Mouse (Mus musculus) gastrocnemius, postnatal 14 days (tissue): ENCODE data around the gene Lipt2. TPM values are rescaled to one million over a fixed set of nuclear protein-coding genes. Genes with fewer than 3 reads are reported as not detected.
A peak's percentile ranks its signal among the peaks of the same experiment; 100 is the strongest.

ENCODE experiments used
- DNase-seq: peaks from one replicate; pipeline ENCODE4 v3.0.0; 2021; ENCODE audit warnings: mixed read lengths
- intact Hi-C: fragments of 180-260 bp; cut with DNase I; formaldehyde crosslinking; loops from one replicate; pipeline ENCODE4 v1.15.1; 2025; ENCODE audit warnings: low total_unique reads
- total RNA-seq, 2 experiments: library from RNA; stranded (reverse); gene quantifications; 2 replicates each; pipeline ENCODE4 v1.2.3; 2021

The Lipt2 gene
- total RNA-seq, 2 experiments from 2014 or later = 4.7 to 5.9 TPM

DNA sequence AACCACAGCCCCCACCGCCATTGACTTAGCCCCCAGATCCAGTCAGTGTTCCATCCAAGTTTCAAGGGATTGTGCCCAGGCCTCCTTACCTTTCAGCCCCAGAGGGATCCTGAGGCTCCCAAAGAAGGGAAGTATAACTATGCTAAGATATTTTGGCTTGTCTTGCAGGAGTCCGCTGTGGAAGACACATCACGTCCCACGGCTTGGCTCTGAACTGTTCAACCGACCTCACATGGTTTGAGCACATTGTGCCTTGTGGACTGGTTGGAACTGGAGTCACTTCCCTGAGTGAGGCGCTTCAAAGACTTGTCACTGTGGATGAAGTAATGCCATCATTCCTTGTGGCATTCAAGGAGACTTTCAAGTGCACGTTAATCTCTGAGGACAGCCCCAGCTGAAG, 929 bp downstream of the Lipt2 start:
- DNase-seq = peak; percentile 17
- intact Hi-C loops = no loop called here

DNA sequence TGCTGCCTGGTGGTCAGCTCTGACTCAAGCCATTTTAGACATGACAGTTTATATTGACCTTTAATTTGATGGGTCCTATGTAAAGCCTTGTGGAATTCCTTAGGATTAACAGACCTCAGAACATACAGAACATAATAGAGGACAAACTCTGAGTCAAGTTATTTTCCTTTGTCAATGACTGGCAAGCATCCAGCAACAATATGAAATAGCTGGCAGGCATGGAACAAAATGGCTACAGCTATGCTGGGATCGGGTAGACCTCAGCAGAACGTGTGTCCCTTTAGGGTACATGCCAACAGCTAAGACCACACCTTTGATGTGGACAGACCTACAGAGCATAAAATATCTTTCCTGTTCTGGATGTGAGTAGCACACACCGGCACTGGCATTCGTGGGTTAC, 4.4 kb downstream of the Lipt2 start:
- intact Hi-C loops = no loop called here
- DNase-seq = no peak

DNA sequence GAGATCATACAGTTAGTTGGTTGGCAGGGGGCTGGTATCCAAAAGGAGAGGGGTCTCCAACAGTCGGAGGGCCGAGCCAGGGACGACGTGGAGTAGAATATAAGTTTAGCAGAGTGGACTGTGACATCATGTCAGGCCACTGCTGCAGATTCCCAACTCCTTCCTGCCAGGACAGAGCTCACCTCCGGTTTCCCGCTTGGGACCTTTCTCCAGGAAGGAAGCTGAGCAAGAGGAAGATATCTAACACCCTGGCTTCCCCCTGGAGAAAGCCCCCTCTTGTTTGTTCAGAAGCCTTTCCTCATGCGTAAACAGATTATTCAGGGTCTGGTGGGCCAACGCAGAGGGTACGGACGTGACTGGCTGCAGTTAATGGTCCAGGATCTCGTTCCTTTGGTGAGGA, 9.6 kb downstream of the Lipt2 start:
- DNase-seq = no peak
- intact Hi-C loops = no loop called here

DNA sequence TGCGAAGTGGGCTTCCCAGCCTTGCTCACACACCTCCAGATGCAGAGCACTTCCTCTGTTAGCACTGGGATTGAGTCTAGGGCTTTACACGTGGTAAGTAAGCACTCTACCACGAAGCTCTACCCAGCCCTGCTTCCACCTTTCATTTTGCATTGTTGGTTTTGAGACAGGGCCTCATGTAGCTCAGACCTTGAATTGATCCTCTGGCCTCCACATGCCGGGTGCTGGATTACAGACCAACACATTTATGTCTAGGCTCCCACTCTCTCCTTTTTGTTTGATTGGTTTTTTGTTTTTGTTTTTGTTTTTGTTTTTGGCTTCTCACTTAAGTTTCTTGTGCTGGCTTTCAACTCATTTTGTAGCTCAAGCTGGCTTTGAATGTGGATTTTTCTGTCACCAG, 11.7 kb downstream of the Lipt2 start:
- intact Hi-C loops = no loop called here
- DNase-seq = no peak

DNA sequence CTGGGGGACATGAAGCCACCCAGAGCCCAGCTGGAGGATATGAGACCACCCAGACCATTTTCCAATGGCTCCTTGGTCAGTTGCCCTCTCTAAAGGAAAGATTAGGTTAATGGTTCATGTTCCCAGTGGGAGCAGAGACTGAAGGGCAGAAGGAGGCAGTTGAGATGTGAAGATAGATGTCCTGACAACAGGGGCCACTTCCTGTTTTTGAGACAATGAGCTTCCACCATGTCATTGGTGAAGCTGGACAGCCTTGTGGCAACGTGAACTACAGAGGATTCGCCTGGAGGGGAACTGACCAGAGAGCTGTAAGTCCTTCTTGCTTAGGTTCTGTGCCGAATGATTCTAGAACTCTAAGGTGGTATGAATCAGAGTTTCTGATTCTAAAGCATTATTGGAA, 17.2 kb downstream of the Lipt2 start, which contains the start of gene Kcne3:
Gene Kcne3 (plus strand): TSS at position 234 of the 400 bp plus-strand sequence.
- intact Hi-C loops = no loop called here

DNA sequence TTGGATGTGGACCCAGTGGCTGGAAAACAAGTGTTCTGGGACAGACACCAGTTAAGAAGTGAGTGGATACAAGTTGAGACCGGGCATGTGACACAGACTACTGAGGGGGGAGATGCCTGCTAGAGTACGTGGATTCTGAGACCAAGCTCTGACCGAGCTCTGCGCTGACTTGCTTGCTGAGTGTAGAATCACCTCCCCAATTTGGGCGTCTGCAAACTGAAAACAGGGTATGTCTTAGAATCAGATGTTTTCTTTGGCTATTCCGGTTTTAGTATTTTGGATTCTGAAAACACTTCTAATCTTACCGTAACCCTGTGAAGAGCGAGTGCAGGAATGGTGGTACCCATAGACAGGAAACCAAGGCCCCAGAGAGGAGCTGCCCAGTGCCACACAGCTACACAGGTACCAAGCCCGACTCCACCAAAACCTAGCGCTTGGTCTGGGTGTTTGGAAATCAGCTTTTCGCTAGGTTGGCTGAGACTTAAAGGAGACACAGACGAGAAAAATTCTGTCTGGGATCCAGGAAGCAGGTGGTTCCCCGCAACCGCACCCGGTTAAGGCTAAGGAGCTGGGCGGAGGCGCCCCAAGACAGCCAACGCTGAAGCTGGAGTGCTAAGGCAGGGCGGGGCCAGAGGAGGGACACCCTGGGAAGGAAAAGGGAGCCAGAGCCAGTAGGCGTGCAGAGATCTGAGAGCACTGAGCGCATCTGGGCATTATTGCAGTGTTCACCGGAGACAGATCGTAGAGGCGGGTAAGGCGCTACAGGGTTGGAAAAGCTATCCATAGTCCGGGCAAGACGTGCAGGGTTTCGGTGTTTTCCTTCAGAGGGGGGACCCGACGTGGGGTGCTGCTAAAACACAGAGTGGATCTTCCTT, 19.2 kb downstream of the Lipt2 start:
- intact Hi-C loops = no loop called here

More for the DNA sequence above, 17.2 kb downstream of the Lipt2 start, which contains the start of gene Kcne3:
- DNase-seq = no peak

DNA sequence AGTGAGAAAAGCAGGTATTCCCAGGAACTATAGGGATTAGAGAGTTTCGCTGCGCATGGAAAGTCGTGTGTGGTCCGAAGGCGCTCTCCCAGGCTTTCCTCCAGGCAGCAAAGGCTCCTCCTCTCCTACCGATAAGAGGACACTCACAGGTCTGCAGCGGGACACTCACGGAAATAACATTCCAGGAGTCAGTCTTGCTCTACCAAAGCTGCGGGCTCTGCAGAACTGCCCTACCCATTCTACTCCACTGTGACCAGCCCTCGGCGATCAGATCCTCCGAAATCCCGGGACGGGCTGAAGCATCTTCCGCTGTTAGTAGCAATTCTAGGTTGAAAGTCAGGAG, 19.8 kb downstream of the Lipt2 start:
- DNase-seq = no peak

More for the DNA sequence above, 19.2 kb downstream of the Lipt2 start:
- DNase-seq = peak; percentile 60

DNA sequence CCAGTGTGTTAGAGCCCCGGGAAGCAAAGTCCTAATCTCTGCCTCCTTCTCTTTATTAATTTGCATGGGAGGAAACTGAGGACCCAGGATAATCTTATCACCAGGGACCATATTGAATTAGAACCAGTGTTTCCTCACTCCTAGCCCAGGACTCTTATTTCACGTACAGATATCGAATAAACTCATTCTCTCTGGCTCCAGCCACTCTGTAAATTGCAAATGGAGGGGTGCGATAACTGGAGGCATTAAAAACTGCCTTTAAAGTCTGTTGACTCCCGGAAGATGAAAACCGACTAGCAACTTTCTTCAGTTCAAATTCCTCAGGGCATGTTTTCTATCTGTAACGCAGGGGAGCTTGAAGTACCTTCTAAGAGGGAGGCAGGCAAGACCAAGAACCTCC, 20.3 kb downstream of the Lipt2 start:
- DNase-seq = no peak
- intact Hi-C loops = no loop called here

More for the DNA sequence above, 19.8 kb downstream of the Lipt2 start:
- intact Hi-C loops = no loop called here

DNA sequence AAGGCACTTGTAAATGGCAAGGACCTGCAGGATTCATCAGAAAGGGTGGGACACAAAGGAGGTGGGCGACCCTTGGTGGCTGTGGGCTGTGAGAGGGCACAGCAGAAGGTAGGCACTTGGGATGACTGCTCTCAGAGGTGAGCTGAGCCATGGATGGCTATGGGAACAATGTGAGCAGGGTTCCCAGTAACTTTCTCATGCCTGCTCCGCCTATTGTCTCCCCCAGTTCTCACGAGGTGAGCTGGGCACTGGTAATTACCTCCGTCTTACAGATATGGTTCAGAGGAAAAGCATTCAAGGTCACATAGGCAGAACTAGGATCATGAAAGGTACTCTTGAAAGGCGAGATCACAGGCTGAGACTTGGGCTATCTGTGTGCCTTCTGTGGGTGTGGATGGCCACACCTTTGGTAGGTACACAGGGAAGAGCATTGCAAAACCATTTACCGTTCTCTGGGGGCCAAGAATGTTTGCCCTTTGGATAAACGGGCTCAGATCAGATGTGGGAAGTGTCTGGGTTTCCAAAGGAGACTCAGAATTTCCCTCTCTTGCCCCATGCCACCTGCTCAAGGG, 20.8 kb downstream of the Lipt2 start:
- intact Hi-C loops = loop anchor here (10.0 kb wide), 1 partner anchor 55 kb away; the partner anchor contains the start of gene Pold3
- DNase-seq = no peak

DNA sequence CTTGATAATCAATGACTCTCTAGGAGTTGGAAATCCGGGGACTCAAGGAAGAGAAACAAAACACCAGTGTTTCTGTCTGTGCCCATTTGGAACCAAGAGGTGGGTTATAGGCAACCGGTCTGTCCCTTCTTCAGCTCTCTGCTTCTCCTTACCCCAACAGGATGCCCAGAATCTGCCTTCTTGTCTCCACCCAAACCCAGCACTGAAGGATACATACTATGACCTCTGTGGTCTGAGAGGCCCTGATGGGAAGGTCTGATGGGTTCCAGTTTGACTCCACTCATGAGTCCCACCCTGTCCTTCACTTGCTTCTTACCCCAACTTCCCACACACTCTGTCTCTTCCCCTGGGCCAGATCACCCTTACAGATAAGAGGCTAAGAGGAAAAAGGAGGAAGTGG, 22.1 kb downstream of the Lipt2 start:
- intact Hi-C loops = loop anchor here (10.0 kb wide), 1 partner anchor 56 kb away; the partner anchor contains the start of gene Pold3
- DNase-seq = no peak

DNA sequence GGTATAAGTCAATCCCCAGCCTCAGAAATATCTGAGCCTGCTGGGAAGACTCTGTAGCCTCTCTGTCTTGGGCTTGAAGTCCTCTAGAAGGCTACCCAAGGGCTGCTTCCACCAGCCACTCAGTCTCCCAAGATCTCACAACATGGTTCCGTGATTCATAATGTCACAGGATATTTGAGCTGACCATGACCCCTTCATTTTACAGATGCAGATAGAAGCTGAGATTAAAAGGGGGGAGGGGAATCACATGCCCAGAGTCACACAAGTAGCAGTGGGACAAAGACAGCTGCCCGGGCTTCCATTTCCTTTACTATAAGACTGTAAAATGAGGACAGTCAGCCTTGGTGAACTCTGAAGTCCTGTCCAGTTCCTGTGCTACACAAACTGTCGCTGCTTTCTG, 22.5 kb downstream of the Lipt2 start:
- no peak for DNase-seq
- intact Hi-C loops = loop anchor here (10.0 kb wide), 1 partner anchor 57 kb away; the partner anchor contains the start of gene Pold3

DNA sequence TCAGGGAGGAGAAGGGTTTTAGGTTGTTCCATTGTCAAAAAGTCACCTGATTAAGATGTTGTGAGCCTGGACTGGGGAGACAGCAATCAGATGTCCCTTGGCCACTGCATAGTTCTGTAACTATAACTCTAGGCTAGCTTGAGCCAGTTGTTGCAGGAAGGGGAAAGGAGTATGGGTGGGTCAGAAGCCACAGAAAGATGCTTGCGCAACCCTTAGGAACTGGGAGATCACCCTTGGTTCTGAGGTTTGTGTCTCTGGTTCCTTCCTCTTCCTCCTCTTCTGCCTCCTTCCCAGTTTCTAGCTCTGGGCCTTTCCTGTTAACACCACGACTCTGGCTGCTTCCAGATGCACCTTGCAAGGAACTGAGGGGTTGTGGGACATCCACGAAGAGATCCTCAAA, 23.3 kb downstream of the Lipt2 start:
- intact Hi-C loops = loop anchor here (10.0 kb wide), 1 partner anchor 58 kb away; the partner anchor contains the start of gene Pold3
- DNase-seq = no peak

DNA sequence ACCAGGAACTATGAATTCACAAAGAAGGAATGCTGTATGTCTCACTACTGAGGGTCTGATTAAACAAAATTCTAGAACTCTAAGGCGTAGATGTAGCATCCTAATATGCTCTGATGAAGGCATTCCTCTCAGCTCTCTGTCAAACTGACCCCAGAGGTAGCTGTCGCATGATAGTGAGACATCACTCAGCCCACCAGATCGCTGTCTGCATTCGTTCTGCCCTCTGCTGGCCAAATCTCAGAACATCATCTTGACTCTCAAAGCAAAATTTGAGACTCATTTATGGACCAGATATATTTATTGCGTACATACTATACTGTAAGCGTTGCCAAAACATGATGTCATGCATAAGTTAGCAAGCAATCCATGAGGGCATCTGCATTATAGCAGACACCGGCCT, 28.5 kb downstream of the Lipt2 start:
- peak; percentile 44 for DNase-seq
- intact Hi-C loops = loop anchor here (5.0 to 10.0 kb wide), 2 partner anchors 63 to 200 kb away; partner anchors contain the start of gene Pold3

DNA sequence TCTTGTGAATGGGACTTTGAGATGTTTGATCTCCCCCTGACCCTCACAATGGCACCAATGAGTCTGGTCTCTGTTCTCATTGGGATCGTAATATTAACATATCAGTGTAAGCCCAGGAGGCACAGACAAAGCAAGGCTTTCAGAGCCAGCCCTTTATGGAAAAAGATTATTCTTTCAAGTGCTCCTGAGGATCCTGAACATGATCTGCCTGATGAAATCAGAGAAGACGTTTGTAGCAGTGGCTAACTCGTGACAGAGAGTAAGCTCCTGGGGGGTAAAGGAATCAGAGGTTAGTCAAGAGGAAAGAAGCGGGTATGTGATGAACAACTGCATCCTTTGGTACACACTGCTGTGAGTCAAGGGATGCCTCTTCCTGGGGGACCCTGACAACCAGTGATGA, 31.1 kb downstream of the Lipt2 start:
- intact Hi-C loops = loop anchor here (2.0 kb wide), 1 partner anchor 45 kb away; no protein-coding TSS in a partner anchor
- no peak for DNase-seq

DNA sequence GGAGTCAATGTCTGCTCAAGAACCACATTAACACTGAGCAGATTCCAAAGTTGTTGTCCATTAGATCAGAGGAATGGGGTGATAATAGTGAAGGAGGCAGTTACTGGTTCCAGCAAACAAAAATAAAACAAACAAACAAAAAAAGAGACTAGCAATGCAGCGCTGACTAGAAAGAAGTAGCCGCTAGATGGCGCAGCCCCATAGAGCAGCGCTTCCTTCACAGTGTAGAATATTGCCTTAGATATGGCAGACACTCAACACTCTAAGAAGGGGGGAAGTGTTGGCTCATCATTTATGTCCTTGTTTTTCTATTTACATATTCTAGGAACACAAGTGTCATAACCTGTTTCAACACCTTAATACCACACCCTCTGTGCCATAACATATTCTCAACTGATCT, 31.7 kb downstream of the Lipt2 start:
- peak; percentile 60 for DNase-seq
- intact Hi-C loops = loop anchor here (2.0 kb wide), 1 partner anchor 44 kb away; no protein-coding TSS in a partner anchor

DNA sequence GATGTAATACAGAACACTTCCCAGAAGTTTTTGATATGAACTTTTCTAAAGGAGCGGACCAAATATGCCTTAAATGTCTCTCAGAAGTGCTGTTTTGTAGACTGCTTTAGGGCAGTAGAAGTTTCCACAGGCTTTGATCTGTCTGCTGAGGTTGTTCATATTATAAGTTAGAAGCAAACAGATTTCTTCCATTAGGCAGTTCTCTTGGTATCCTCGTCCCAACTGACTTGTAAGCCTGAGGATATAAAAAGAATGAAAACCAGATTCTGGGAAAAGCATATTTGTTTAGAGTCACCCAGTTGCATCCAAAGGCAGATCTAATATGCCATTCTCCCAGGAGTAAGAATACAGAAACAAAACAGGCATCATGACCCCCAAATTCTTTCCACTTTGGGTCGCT, 42.1 kb downstream of the Lipt2 start:
- intact Hi-C loops = no loop called here
- DNase-seq = no peak

DNA sequence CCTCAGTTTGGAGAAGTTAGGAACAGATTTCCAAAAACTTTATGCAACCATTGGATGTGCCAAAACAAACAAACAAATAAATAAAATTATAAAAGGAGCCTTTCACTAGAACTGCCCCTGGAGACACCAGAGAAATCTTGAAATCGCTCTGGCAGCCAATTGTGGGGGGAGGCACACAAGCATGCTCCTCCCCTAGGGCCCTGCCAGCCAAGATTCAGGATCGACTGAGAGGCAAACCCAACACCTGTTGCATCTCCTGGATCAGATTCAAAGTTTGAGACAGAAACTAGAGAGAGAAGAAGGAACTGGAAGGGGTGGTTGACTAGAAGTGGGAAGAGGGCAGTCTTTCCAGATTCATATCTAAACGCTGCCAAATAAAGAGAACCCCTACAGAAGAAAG, 44.5 kb downstream of the Lipt2 start:
- peak; percentile 40 for DNase-seq
- intact Hi-C loops = no loop called here

DNA sequence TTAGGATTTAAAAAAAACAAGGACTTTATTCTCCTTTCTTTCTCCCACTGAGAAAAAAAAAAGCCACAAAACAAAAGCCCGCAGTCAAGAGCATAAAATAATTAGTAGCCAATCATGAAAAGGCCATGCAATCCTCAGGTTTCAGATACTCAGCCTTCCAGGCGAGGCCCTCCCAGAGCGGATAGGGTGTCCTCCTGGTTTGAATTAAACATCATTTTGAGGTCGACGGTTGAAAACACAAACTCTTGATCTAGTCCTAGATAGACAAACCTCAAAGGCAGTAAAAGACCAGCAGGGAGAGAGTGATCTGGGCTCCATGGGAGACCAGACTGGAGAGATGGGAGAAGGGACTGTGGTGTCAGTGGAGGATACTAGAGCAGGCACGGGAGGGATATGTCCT, 45.8 kb downstream of the Lipt2 start:
- intact Hi-C loops = no loop called here
- DNase-seq = no peak

DNA sequence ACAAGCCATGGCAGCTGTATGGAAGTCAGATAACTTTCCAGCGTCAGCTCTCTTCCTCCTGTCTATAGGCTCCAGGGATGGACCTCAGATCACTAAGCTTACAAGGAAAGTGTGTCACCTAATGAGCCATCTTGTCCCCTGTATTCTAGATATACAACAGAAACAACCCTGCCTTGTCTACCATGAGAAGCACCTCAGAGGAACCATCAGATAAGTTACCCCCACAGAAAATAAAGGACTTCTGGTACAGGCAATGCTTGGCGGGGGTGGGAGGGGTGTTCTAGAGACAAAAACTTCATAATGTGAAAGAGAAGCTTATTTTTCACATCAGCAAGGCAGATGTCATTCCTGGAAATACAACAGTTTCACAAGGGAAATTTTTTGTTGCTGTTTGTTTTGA, 47.1 kb downstream of the Lipt2 start:
- DNase-seq = no peak
- intact Hi-C loops = no loop called here

DNA sequence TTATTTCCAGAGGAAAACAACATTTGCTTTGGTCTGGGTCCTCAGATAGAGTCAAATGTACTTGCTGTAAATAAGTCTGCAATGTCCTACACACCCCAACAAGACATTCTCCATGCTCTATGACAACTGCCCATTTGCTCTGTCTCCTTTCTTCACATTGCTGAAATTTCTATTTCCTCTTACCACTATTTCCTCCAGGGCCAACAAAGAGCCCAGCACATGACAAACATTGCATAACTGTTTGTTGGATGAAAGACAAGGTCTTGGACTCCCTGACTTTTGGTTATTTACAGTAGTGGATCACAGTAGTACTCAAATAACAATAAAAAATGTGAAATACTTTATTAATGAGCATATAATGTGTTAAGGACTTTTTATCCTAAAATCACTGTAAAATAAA, 48.8 kb downstream of the Lipt2 start:
- DNase-seq = no peak
- intact Hi-C loops = no loop called here
